Mouse (Mus musculus) gastrocnemius, adult 2 months (tissue): ENCODE data around the gene Gm49601. TPM values are rescaled to one million over a fixed set of nuclear protein-coding genes. Genes with fewer than 3 reads are reported as not detected.
A peak's percentile ranks its signal among the peaks of the same experiment; 100 is the strongest.

Experiments used
- DNase-seq: peaks from one replicate; pipeline ENCODE4 v3.0.0; 2022
- H3K27ac ChIP-seq: fragments of 200-600 bp; 2 replicates; pipeline ENCODE4 v1.8.1; 2022; ENCODE audit warnings: mild to moderate bottlenecking
- H3K4me3 ChIP-seq: fragments of 200-600 bp; 2 replicates; pipeline ENCODE4 v1.8.1; 2022; ENCODE audit warnings: mild to moderate bottlenecking, moderate library complexity
- CTCF ChIP-seq: fragments of 200-600 bp; IDR thresholded peaks from 2 replicates; pipeline ENCODE4 v1.8.1; 2022; ENCODE audit warnings: antibody characterized with exemption, mild to moderate bottlenecking, moderate library complexity
- intact Hi-C: fragments of 180-260 bp; cut with DNase I; formaldehyde crosslinking; loops from one replicate; pipeline ENCODE4 v1.15.1; 2025
- total RNA-seq, 2 experiments: library from RNA; stranded (reverse); gene quantifications; 2 replicates each; pipeline ENCODE4 v1.2.3; 2021

Gene Gm49601
- total RNA-seq, 2 experiments from 2014 or later: 0.61 to 1.1 TPM

DNA sequence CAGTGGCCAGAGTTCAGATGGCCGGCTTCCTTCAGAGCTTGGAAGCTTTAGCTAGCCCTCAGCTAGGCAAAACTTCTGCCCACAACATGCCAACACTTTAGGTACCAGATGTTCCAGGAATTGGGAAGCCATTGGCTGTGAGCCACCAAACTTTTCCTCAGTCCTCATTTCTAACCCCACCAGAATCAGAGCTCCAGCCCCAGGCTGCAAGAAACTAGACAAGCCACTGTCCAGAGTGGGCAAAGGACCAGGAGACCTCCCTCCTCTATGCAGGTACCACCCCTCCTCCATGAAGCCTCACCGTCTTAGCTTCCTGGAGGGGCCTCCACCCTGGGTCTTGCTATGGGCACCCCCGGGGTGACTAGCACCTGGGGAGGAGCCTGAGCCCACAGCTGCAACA lies 936 bp upstream of the Gm49601 start:
- TF ChIP-seq CTCF: no peak
- DNase-seq: no peak
- intact Hi-C loops: loop anchor here (5.0 kb wide), 1 partner anchor 170 kb away; no protein-coding TSS in a partner anchor
- Histone ChIP-seq H3K4me3 (peak overlapping the region; percentile 72), H3K27ac (no peak overlapping the region)

DNA sequence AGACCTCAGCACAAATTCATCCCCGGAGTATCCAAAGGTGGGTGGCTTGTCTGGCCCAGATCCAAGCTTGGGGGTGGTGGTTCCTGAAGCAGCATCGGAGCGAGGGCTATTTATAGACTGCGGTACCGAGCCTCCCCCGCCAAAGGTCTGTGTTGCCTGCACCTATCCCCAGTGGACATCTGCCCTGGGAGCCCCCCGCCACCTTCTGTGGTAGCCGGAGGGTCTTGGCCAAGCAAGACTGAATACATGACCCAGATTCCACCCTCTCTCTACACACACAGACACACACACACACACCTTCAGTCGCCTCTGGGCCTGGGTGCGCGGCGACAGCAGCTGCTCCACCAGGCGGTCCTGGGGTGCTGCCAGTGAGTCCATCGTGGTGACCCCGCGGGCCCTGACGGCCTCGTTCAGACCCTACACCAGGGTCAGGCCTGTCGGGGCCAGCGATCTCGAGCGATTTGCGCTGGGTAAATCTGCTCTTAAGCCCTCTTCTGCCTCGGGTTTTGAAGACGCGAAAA lies 376 bp downstream of the Gm49601 start:
- peak; percentile 53 for DNase-seq
- Histone ChIP-seq H3K27ac (peak overlapping the region; percentile 46), H3K4me3 (peak overlapping the region; percentile 72)
- intact Hi-C loops: loop anchor here (1.0 to 5.0 kb wide), 2 partner anchors 52 to 171 kb away; no protein-coding TSS in a partner anchor
- no peak for TF ChIP-seq CTCF

DNA sequence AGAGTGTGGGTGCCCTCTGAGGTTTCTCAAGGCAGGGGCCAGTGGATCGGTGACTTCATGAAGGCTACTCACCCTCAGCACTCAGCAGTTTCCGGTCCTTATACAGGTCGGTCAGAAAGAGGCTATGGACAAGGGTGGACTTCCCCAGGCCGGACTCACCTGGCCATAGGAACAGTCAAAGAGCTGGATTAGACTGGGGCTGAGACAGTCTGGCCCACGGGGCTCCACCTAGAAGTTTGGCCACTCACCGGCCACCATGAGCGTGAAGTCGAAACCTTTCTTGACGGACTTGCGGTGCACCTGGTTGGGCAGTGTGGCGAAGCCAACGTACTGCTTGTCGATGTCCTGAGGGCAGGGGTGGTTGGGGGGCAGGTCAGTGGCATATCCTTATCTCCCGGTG lies 1.1 kb downstream of the Gm49601 start:
- intact Hi-C loops: loop anchor here (5.0 kb wide), 1 partner anchor 172 kb away; no protein-coding TSS in a partner anchor
- no peak for TF ChIP-seq CTCF
- no peak overlapping the region for H3K4me3 ChIP-seq
- no peak overlapping the region for H3K27ac ChIP-seq
- no peak for DNase-seq

DNA sequence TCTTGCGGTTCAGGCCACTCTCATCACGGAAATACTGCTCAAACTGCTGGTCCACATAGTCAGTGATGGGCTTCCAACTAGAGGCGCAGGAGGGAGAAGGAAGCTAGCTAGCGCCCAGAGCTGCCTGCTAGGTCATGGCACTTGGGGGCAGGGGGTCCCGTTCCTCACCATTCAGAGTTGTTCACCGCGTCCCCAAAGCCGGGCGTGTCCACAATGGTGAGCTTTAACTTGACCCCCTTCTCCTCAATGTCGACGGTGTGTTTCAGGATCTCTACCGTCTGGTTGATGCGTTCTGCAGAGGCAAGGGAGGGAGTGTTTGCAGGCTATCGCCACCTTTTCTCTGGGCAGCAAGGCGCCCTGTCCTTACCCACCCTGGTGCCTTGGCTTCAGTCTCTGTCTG lies 1.6 kb downstream of the Gm49601 start:
- intact Hi-C loops: loop anchor here (5.0 kb wide), 1 partner anchor 173 kb away; no protein-coding TSS in a partner anchor
- no peak overlapping the region for H3K4me3 ChIP-seq
- no peak overlapping the region for H3K27ac ChIP-seq
- DNase-seq: no peak
- TF ChIP-seq CTCF: no peak

DNA sequence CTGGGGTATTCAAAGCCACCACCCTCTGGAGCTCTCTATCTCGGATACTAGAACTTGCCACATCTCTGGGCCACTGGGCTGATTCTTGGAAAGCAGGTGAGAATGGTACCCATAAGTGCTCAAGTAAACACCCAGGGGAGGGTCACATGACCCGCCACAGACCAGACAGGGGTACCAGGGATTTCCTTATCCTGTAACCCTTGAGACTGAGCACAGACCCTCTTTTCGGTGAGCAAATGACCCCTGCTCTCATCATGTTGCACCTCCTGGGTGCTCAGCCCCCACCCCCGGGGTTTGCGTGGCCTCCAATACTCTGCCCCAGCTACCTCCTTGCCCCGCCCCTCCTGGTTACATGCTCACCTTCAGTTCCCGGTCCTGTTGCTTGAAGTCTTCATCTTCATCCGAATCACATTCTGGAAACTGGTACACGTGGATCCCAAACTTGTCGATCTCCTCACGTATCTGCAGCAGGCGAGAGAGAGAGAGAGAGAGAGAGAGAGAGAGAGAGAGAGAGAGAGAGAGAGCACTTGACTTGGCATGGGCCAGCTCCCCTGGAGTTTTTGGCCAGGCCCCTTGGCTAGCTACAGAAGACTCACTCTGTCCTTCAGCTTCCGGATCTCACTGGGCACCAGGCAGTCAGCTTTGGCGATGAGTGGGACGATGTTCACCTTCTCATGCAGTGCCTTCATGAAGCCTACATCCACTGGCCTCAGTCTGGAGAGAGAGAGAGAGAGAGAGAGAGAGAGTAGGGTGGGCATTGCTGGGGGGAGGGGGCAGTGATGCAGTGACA lies 2.3 kb downstream of the Gm49601 start:
- DNase-seq: no peak
- TF ChIP-seq CTCF: no peak
- intact Hi-C loops: no loop called here

DNA sequence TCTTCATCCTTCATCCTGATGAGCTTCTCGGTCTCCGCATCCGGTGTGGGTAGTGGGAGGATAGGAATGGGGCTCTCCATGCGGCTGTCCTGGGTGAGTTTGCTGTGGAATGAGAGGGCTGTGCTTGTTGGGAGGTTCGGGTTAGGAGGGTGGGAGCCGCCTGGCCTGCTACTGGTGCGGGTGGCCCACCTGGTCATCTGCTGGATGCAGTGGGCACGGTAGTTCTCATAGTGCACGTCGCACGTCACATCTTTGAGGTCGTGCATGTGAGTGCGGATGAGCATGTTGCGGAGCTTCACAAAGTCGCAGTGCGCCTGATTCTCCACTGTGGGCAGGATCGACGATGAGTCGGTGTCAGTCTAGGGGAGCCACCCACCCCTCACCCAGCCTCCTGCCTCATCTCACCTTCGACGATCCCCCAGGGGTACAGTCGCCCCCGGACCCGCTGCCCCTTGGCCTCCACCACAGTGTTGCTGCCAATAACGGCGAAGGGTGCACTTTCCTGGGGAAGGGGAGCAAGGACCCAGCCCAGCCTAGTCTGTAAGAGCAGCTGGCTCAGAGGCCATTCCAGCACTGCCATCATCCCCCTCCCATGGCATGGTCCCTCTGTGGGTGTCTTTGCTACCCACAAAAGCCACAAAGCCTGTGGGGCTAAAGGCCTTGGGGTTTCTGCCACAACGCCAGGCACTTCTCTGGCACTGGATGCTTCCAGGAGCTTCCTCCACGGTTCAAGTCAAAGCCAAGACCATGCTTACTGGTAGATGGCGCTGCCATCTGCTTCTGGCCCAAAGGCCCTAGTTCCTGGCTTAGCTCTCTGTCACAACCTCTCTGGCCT lies 3.1 kb downstream of the Gm49601 start:
- H3K27ac ChIP-seq: no peak overlapping the region
- no peak overlapping the region for H3K4me3 ChIP-seq
- no peak for TF ChIP-seq CTCF
- DNase-seq: no peak
- intact Hi-C loops: no loop called here

More for the DNA sequence above, 2.3 kb downstream of the Gm49601 start:
- Histone ChIP-seq H3K27ac (no peak overlapping the region), H3K4me3 (no peak overlapping the region)

DNA sequence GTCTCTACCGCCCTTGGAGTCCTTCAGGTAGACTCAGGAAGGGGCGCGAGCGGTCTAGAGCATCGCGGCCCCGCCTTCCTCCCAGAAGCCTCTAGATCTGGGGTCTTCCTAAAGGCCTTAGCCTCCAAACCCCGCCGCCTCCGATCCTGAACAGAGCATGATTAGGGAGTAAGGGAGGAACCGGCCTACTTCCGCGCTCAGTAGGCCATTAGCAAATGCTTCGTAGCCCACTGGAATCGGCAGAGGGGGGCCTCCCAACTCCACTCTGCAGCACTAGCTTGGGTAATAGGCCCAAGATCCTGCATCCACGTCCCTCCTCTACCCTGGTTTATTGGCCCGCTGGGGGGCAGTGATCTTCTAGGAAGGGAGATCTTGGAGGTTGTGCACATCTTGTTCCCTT lies 4.2 kb downstream of the Gm49601 start, which contains the start of gene Gp1bb:
Gene Gp1bb (minus strand): TSS at position 385 of the 400 bp plus-strand sequence.
- Histone ChIP-seq H3K4me3 (peak within 1 kb of the TSS; percentile 72), H3K27ac (no peak within 1 kb of the TSS)
- DNase-seq: no peak

DNA sequence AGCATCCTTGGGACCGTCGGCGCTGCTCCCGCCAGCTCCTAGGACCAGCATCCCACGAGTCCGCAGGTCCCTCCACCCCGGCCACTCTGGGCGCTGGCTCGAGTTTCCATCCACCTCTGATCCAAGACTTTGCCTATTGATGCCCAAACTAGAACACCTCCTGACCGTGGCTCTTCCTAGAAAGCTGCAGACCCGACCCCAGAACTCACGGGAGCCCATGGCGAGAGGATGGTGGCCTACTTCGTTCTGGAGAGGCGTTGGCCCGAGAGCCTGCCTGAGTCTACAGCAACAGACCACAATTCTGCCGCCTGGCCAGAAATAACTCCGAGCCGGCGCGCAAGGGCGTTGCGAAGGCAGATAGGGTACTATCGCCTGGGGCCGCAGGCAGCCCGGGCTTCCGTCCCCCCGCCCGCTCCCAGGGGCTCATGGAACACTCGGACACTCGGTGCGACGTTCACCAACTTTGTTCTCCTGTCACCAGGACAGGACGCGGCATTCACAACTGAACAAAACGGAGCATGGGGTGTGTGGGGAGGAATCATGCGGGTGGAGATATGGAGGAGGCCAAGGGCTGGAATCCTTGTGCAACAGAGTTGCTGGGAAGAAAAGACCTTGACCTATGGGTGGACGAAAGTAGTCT lies 4.7 kb downstream of the Gm49601 start:
- peak overlapping the region; percentile 72 for H3K4me3 ChIP-seq
- intact Hi-C loops: no loop called here
- no peak for TF ChIP-seq CTCF
- no peak overlapping the region for H3K27ac ChIP-seq
- no peak for DNase-seq

More for the DNA sequence above, 4.2 kb downstream of the Gm49601 start, which contains the start of gene Gp1bb:
- TF ChIP-seq CTCF: no peak
- intact Hi-C loops: no loop called here

DNA sequence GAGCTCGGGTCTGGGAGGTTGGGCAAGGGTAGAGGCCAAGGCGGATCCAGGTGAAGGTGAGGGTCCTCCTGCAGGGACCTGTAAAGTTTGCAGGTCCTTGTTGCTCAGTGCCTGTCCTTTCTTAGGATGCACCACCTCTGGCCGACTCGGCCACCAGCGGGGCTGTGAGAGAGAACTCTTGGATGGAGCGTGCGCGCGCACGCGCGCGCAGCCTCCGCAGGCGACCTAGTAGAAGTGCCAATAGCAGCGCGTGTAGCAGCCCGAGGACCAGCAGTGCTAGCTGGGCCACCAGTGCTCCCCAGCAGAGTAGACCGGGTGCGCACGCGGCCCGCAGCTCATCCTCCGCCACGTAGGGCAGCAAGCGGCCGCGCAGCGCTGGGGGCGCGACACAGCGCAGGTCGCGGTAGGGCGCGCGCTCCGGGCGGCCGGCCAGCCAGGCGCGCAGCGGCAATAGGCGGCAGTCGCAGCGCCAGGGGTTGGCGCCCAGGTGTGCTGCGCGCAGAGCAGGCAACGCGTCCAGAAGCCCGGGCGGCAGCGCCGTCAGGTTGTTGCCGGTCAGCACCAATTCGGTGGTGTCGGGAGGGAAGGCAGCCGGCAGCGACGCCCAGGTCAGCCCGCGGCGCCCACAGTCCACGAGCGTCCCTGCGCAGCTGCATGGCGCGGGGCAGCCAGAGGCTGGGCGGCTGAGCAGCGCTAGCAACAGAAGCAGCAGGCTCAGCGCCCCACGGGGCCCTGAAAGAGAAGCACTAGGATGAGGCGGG lies 5.4 kb downstream of the Gm49601 start:
- intact Hi-C loops: no loop called here
- no peak for TF ChIP-seq CTCF
- DNase-seq: peak; percentile 68
- Histone ChIP-seq H3K27ac (no peak overlapping the region), H3K4me3 (peak overlapping the region; percentile 72)

DNA sequence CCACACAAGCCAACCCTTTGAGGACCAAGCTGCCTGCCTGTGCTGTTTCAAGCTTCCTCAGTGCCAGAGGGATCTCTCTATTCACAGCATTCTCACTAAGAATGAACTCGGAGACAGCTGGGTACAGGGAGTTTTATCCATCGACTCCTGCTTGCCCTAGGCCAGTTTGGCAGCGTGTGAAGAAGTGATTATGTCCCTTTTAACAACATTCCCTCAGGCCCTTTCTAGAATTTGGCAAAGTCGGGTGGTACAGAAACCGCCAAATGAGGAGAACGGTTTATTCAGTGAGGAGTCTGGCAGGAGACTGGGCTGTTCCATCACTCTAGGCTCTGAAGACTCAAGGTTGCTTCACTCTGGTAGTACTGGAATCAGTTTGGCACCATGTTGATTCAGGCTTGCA lies 6.0 kb downstream of the Gm49601 start:
- no peak for TF ChIP-seq CTCF
- no peak overlapping the region for H3K4me3 ChIP-seq
- no peak for DNase-seq
- no peak overlapping the region for H3K27ac ChIP-seq
- intact Hi-C loops: no loop called here

DNA sequence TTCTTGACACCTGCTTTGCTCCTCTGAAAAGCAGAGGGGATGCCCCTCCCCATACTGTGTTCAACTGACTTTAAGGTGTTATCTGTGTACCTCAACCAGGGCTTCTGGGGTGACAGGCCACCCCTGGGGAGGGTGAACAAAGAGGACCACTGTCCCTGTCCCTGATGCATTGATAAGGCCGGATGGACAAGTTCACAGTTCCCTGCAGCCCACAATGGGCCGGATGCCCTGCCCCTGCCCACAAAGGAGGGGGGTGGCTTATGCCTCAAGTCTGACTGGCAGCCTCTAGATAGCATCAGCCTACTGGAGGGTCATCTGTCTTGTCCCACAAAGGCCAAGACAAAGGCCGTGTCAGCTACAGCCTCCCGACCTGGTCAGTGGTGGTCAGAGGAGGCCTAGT lies 7.1 kb downstream of the Gm49601 start:
- intact Hi-C loops: loop anchor here (5.0 kb wide), 1 partner anchor 92 kb away; no protein-coding TSS in a partner anchor
- Histone ChIP-seq H3K27ac (no peak overlapping the region), H3K4me3 (no peak overlapping the region)
- no peak for TF ChIP-seq CTCF
- no peak for DNase-seq
